Mouse (Mus musculus) macrophage (primary cell): ENCODE results near the gene Gm45261. TPM values are rescaled to one million over a fixed set of nuclear protein-coding genes. Genes with fewer than 3 reads are reported as not detected.

Source experiments
- H3K27ac ChIP-seq: fragments of 350-480 bp; formaldehyde crosslinking; 2 replicates; pipeline ENCODE4 v1.9.0; 2021
- H3K36me3 ChIP-seq: fragments of 350-480 bp; formaldehyde crosslinking; 2 replicates; pipeline ENCODE4 v1.9.0; 2021; ENCODE audit errors: inconsistent target
- H3K4me3 ChIP-seq: fragments of 350-480 bp; formaldehyde crosslinking; 2 replicates; pipeline ENCODE4 v1.9.0; 2021; ENCODE audit errors: inconsistent target
- H3K79me2 ChIP-seq: fragments of 350-480 bp; formaldehyde crosslinking; 2 replicates; pipeline ENCODE4 v1.9.0; 2021; ENCODE audit errors: inconsistent target
- WGBS: methylation state at CpG from one replicate; pipeline ENCODE4 v1.1.7; 2026; ENCODE audit warnings: inconsistent platforms; ENCODE audit not compliant: missing documents; 5-methylcytosine and 5-hydroxymethylcytosine counted together
- polyA plus RNA-seq: library from polyadenylated mRNA; stranded (reverse); fragments of 250-400 nt; gene quantifications from 3 replicates; pipeline ENCODE4 v1.2.4, GENCODE M21; 2018; ENCODE audit warnings: inconsistent platforms
- total RNA-seq, 78 experiments: library from RNA; depleted of rRNA; stranded (reverse); fragments of 250-400 nt; gene quantifications; 1 replicate in 9 of 78; 2 replicates in 24 of 78; 3 replicates in 43 of 78; 4 replicates in 2 of 78; pipeline ENCODE4 v1.2.4; 2018; ENCODE audit warnings: inconsistent platforms in 56 of 78

Gene Gm45261
- not detected for total RNA-seq (2018; cell fraction: chromatin; rRNA removed)
- total RNA-seq (2018; cell fraction: cytosol; rRNA removed), result not detected
- not detected for total RNA-seq (2018; cell fraction: nucleus; rRNA removed)
- polyA plus RNA-seq, result not detected in 3 replicates

DNA sequence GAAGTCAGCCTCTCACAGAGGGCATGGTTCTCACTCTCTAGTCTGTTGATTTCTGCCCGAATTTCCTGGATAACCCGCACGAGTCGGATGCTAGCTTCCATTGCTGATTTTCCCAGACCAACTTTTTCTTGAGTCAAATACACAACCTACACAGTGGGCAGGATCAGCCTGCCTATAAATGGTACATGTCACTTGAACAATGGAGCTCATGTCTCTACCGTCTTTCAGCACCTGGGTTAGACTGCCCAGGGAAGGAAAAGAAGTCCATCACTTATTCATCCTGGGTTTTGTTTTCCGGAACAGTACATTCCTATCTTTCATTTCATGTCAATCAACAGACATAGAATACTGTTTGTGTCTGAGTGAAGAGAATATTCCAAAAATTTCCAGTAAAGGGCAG, at the start of gene Gm45261:
Gene Gm45261, minus strand, starts transcription at position 101 of the 400 bp plus-strand sequence.
- no peaks in the 10 kb centered on the region for H3K36me3 ChIP-seq
- H3K4me3 ChIP-seq, result no peak within 1 kb of the TSS
- WGBS, result 97% methylated on average over 6 of the region's 6 CpGs
- no peak within 1 kb of the TSS for H3K27ac ChIP-seq
- H3K79me2 ChIP-seq, result no peaks in the 10 kb centered on the region

DNA sequence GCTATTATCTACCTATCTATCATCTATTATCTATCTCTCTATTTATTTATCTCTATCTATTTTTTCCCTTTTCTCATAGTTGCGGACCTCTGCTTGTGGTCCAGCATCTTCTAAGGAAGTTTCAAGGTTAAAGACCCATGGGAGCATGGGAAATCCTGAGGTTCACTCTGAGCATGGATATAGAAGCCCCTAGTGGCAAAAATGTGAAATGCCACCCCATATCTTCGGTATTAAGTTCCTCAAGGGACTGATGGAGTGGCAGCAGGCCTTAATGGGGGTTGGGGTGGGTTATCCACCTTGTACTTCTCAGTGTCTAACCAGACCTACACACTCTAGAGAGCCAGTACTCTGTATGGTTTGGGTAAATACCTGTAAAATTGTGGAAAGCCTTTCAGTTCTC, 43.5 kb upstream of the Gm45261 start:
- WGBS, result 55% methylated on average over 2 of the region's 2 CpGs

DNA sequence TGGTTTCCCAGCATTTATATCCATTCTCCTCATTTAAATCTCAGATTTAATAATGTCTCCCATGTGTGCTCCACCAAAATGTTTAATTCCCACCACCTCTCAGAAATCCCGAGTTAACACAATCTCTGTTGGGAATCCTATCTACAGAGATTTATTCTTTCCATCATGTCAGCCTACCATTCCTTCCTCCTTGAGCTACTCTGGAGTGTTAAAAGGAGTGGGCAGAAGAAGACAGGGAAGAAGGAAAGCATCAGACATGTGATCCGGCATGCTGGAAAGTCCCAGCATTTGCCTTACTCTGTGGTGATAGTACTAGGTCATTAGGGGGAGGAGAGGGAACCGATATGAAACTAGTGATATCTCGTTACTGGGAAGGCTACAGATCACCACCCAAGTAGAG, 42.8 kb upstream of the Gm45261 start:
- 95% methylated on average over 4 of the region's 4 CpGs for WGBS
- no peak overlapping the region for H3K4me3 ChIP-seq

More for the DNA sequence above, 43.5 kb upstream of the Gm45261 start:
- Histone ChIP-seq H3K36me3 (peaks cover 69% of the 10 kb centered on the region), H3K79me2 (no peaks in the 10 kb centered on the region), H3K4me3 (no peak overlapping the region), H3K27ac (no peak overlapping the region)

DNA sequence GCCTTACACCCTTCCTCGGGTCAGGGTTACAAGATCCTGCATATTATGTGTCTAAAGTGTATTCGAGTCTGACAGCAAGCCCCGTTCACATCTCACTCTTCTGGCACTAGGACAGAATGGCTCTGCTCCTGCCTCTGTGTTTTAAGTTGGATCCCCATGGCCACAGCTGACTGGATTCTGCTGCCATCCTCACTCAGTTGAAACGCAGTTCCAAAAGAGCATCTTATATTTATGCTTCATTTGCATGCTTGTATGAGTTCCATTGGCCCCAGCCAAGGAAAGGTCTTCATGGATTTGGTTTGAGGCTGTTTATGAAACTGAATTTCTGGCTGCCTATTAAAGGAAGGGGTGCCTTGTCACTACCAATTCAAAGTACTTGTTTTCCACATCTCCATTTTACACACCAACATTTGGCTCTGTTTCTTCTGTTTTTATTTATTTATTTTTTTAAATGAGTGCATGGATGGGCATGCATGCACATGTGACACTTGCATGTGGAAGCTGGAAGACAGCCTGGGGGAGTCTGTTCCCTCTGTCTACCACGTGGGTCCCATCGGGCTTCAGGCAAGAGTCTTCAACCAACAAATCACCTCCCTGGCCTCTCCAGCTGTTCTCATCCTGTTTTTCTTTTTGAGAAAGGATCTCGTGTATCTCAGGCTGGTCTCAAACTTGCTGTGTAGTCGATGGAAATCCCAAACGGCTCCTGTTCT, 41.4 kb upstream of the Gm45261 start:
- H3K4me3 ChIP-seq, result no peak overlapping the region
- H3K79me2 ChIP-seq, result no peaks in the 10 kb centered on the region
- WGBS, result 94% methylated on average over 9 of the region's 9 CpGs
- no peak overlapping the region for H3K27ac ChIP-seq
- peaks cover 55% of the 10 kb centered on the region for H3K36me3 ChIP-seq

More for the DNA sequence above, 42.8 kb upstream of the Gm45261 start:
- Histone ChIP-seq H3K79me2 (no peaks in the 10 kb centered on the region), H3K36me3 (peaks cover 66% of the 10 kb centered on the region), H3K27ac (no peak overlapping the region)

DNA sequence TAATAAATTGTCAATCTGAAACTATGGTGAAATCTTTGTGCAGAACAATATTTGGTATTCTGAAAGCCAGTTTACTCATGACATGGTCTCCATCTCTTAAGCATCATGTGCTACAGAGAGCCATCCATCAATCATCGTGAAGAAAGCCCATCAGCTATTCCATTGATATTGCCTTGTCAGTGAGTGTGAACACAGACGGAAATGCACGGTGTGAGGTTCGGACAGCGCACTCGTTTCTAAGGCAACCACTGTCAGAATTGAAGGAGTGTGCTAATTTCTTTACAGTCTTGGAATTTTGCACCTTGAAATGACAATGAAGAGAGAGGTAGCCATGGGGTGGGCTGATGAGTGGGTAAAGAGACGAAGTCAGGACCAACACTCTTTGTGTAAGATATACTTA, 38.0 kb upstream of the Gm45261 start:
- Histone ChIP-seq H3K27ac (no peak overlapping the region), H3K36me3 (peaks cover 34% of the 10 kb centered on the region), H3K4me3 (no peak overlapping the region), H3K79me2 (no peaks in the 10 kb centered on the region)
- WGBS, result 95% methylated on average over 7 of the region's 7 CpGs

DNA sequence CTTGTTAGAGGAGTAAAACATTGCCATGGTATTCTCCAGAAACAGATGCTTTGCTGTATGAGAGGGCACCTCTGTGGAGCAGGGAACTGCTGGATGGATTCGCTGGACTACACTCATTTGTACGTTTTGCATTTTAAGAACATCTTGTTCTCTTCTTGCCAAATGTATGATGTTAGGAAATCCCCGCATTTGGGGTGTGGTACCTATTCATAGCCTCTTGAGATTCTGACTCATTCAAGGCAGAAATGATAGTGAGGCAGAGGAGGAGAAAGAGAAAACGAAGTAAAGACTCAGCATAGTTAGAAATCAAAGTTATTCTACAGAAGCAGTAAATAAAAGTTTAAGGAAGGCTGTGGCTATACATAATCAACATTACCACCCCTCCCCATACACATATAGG, 35.1 kb upstream of the Gm45261 start:
- 60% methylated on average over 4 of the region's 4 CpGs for WGBS
- H3K36me3 ChIP-seq, result peaks cover 5% of the 10 kb centered on the region; the same call in 1 of the 2 replicates
- H3K4me3 ChIP-seq, result no peak overlapping the region
- no peak overlapping the region for H3K27ac ChIP-seq
- no peaks in the 10 kb centered on the region for H3K79me2 ChIP-seq

DNA sequence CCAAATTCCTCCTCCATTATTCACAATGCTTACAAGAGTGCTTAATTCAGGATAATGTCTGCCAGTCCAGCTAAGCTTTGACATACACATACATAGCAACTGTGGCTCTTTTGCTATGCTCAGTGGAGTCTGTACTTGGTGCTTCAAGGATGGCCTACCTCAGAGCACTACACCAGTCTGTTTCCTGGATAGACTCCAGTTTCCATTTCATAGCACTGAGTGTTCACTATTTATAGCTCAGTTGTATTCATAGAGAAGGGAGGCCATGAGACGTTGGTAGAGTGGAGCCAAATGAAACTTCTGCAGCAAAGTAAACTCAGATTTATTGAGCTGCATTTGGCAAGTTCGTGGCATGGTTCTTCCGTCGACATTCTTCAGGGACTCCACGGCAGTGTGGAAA, 22.2 kb upstream of the Gm45261 start:
- 85% methylated on average over 5 of the region's 5 CpGs for WGBS
- Histone ChIP-seq H3K4me3 (no peak overlapping the region), H3K79me2 (no peaks in the 10 kb centered on the region), H3K27ac (no peak overlapping the region), H3K36me3 (no peaks in the 10 kb centered on the region)

DNA sequence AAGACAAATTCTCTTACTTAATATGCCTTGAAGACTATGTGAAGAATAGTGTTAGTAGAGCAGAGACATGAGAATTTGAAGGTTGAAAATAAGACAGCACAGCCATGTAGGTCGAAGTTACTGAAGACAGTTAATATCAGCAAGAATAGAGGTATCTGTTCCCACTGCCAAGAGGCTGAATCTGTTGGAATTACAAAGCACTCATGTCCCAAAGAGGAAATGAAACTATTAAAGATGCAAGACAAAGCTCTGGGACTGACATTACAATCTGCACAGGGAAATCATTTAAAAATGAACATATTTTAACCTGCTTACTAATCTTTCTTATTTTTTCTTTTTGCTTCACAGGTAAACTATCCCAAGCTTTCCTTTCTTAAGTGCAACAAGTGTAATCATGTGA, 13.7 kb upstream of the Gm45261 start:
- Histone ChIP-seq H3K4me3 (no peak overlapping the region), H3K36me3 (no peaks in the 10 kb centered on the region), H3K79me2 (no peaks in the 10 kb centered on the region), H3K27ac (no peak overlapping the region)
- WGBS, result 47% methylated on average over 1 of the region's 1 CpGs

DNA sequence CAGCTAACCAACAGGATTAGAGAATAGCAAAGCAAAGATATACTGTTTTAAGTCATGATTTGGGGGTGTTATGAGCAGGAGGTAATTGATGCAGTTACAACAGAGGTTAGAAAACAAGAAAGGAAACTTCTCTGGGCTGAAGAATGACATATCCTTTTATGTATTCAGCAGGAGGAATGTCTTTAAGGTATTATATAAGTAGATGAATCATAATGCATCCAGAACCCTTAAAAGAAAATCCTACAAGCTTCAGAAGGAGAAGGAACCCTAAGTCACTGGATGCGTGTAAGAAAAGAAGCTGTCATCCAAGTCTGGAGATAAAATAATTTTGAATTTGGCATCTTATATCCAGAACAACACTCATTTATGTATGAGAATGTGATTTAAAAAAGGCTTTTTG, 11.1 kb upstream of the Gm45261 start:
- WGBS, result 100% methylated on average over 1 of the region's 1 CpGs
- no peak overlapping the region for H3K27ac ChIP-seq
- H3K36me3 ChIP-seq, result no peaks in the 10 kb centered on the region

DNA sequence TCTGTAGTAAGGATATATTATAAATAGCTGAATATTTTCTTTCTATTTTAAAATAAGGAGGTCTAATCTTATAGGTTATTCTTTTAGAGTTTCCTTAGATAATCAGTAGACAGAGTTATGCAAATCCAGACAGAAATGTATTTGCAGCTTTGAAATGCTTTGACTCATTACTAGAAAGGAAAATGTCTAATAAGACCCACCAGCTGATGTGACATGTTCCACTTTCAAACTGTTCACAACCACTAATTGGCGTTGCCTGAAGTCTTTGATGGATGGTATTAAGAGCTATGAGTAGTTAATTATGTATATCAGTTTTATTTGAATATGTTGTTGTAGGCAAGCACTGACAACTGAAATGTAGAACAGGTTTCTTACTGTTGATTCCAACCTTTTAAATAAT, 1.3 kb downstream of the Gm45261 start:
- Histone ChIP-seq H3K27ac (no peak overlapping the region), H3K4me3 (no peak overlapping the region), H3K36me3 (no peaks in the 10 kb centered on the region), H3K79me2 (no peaks in the 10 kb centered on the region)
- WGBS, result 83% methylated on average over 1 of the region's 1 CpGs

More for the DNA sequence above, 11.1 kb upstream of the Gm45261 start:
- no peaks in the 10 kb centered on the region for H3K79me2 ChIP-seq
- H3K4me3 ChIP-seq, result no peak overlapping the region

DNA sequence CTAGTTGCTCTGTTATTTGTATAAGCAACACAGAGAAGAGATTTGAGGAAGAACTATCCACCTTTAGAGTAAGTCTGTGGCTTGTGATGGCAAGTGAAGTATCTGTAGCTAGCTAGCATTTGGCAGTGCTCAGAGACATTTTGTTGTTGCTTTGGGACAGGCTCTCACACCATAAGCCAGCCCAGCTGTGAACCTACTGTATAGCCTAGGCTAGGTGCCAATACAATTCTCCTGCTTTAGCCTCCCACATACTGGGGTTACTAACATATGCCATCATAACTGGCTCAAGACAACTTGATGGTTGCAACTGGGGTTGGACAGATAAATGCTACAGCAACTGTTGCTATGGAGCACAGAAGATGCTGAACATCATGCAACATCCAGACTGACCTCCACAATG, 1.8 kb downstream of the Gm45261 start:
- no peaks in the 10 kb centered on the region for H3K36me3 ChIP-seq
- H3K79me2 ChIP-seq, result no peaks in the 10 kb centered on the region
- no peak overlapping the region for H3K4me3 ChIP-seq
- no peak overlapping the region for H3K27ac ChIP-seq

DNA sequence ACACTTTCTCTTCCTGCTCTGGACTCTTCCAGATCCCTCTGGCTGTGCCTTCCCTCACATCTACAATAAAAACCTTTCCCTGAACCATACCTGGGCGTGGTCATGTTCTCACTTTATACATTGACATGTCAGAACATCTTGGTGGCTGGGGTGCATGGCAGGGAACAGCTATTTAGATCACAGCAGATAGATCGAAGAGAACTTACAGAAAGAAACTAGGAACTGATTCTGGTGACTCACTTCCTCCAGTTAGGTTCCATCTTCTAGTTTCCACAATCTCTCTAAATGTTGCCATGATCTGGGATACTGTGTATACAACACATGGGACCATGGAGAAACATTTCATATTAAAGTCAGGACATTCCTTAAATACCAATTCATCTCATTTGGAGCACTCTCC, 7.3 kb downstream of the Gm45261 start:
- no peaks in the 10 kb centered on the region for H3K79me2 ChIP-seq
- H3K27ac ChIP-seq, result peak overlapping the region; percentile 46

DNA sequence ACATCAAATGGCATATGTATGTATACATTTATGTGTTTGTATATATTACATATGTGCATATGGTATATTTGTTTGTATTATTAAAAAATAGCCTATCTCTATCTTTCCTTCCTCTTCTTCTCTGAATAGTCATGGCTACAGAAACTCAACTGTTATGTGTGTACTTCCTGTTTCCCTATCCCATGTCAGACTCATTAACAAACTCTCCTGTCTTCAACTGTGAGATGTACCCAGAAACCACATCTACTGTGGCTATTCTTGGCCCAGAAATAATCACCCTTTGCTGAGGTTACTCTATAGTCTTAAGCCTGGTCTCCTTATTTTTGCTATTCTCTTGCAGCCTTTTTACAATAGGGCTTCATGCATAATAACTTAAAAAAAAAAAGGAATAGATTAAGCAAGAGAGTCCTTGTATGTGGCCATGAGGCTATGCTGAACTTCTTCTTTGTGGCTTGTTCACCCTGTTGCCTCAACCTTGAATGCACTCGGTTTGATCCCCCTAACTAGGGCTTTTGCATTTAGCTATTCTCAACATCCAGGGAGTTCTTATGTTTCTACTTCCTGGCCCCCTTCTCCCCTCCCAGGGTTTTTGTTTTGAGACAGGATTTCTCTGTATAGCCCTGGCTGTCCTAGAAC, 9.2 kb downstream of the Gm45261 start:
- Histone ChIP-seq H3K4me3 (no peak overlapping the region), H3K27ac (peak overlapping the region; percentile 46), H3K36me3 (no peaks in the 10 kb centered on the region), H3K79me2 (no peaks in the 10 kb centered on the region)
- 0% methylated on average over 1 of the region's 1 CpGs for WGBS

More for the DNA sequence above, 7.3 kb downstream of the Gm45261 start:
- H3K36me3 ChIP-seq, result no peaks in the 10 kb centered on the region
- WGBS, result 14% methylated on average over 2 of the region's 2 CpGs
- H3K4me3 ChIP-seq, result no peak overlapping the region

DNA sequence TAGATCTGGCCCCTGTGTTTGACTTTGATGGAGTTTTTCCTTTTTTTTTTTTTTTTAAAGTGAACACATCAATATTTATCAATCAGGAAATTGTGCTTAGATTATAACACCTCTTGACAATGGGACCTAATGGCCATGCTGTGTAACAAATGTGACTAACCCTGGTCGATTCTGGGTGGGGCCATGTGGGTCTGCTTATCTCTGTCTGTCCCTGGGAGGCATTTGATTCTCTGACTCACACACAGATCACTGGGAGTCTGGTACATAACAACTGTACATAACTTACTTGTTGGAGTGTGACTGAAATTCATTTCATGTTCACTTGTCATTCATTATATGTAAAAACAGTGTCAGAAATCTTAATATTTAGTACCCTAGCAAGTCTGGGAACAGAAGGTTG, 13.7 kb downstream of the Gm45261 start:
- WGBS, result 80% methylated on average over 1 of the region's 1 CpGs
- Histone ChIP-seq H3K36me3 (no peaks in the 10 kb centered on the region), H3K27ac (no peak overlapping the region), H3K4me3 (no peak overlapping the region), H3K79me2 (no peaks in the 10 kb centered on the region)

DNA sequence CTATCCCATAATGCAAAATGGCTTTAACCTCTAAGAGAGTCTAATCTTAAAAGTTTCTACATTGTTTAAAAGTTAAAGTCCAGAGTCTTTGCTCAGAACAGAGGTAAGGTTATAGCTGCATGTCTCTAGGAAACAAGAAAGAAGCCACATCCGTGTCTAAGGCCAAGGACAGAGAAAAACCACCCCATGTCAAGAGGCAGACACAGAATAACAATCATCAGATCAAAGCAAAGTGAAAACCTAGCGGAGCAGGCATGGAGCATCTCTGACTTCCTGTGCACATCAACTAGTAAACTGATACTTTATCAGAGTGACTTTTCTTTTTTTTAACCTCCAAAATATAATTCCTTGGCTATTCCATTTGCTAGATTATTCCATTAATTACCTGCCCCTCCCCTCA, 20.3 kb downstream of the Gm45261 start:
- Histone ChIP-seq H3K36me3 (no peaks in the 10 kb centered on the region), H3K79me2 (no peaks in the 10 kb centered on the region), H3K4me3 (no peak overlapping the region), H3K27ac (no peak overlapping the region)
- WGBS, result 93% methylated on average over 2 of the region's 2 CpGs
